Mouse (Mus musculus): ENCODE results near the gene Fem1b. TPM values are rescaled to one million over a fixed set of nuclear protein-coding genes. Genes with fewer than 3 reads are reported as not detected.

Fem1b gene
- polyA plus RNA-seq, 1 experiment = 16.5 TPM

DNA sequence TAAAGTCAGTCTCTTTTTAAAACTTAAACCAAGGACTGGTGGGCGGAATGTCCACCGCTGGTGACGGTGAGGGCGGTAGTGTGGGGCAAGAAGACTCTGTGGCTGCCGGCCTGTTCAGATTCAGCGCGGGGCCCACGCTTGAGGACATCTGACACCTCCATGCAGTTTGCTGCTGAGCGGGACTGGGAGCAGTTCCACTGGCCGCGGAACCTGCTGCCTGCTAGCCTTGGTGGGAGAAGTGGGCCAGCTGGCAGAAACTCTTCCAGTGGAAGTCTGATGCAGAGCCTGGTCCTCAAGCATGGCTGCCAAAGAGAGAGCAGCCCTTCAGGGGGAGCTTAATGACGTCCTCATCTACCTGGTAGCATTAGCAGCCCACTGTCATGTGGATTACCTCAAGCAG is 21.9 kb downstream of the Fem1b start:
- no peak overlapping the region for H3K4me3 ChIP-seq
- peaks cover 31% of the 10 kb centered on the region for H3K79me2 ChIP-seq (ENCODE audit: control insufficient read depth, insufficient read depth)
- no peak overlapping the region for H3K4me2 ChIP-seq (ENCODE audit: low read depth)
- peaks cover 11% of the 10 kb centered on the region for H3K36me3 ChIP-seq (ENCODE audit: control insufficient read depth, insufficient read depth)
- no peak overlapping the region for H3ac ChIP-seq (ENCODE audit: control insufficient read depth, insufficient read length)
- H3K27me3 ChIP-seq (ENCODE audit: control insufficient read depth, insufficient read depth, insufficient read length) = no peaks in the 10 kb centered on the region
- TF ChIP-seq SRF (IDR thresholded peaks at IDR 0.05; ENCODE audit: control insufficient read depth, insufficient read length, low read depth) (no peak), USF1 (IDR thresholded peaks at IDR 0.05; ENCODE audit: low read depth) (no peak), REST (IDR thresholded peaks at IDR 0.05; ENCODE audit: insufficient read depth, insufficient read length) (no peak), TCF12 (IDR thresholded peaks at IDR 0.05; ENCODE audit: insufficient read depth, poor library complexity, severe bottlenecking) (no peak), TCF3 (IDR thresholded peaks at IDR 0.05; ENCODE audit: insufficient read length, low read depth) (no peak), MYOG (IDR thresholded peaks at IDR 0.05; ENCODE audit: control insufficient read depth in 1 of 3, insufficient read depth in 1 of 3, insufficient read length in 2 of 3, low read depth in 2 of 3) (no peak), E2F4 (IDR thresholded peaks at IDR 0.05; ENCODE audit: insufficient read depth) (no peak), MAX (IDR thresholded peaks at IDR 0.05; ENCODE audit: low read depth) (no peak), POLR2AphosphoS2 (IDR thresholded peaks at IDR 0.05; ENCODE audit: insufficient read length, low read depth) (no peak), MYOD1 (IDR thresholded peaks at IDR 0.05; ENCODE audit: control insufficient read depth in 1 of 3, insufficient read length in 2 of 3, low read depth in 2 of 3) (no peak), POLR2A (IDR thresholded peaks at IDR 0.05; ENCODE audit: insufficient read length, low read depth) (no peak), CEBPB (IDR thresholded peaks at IDR 0.05; ENCODE audit: insufficient read depth, poor library complexity, severe bottlenecking) (no peak)

DNA sequence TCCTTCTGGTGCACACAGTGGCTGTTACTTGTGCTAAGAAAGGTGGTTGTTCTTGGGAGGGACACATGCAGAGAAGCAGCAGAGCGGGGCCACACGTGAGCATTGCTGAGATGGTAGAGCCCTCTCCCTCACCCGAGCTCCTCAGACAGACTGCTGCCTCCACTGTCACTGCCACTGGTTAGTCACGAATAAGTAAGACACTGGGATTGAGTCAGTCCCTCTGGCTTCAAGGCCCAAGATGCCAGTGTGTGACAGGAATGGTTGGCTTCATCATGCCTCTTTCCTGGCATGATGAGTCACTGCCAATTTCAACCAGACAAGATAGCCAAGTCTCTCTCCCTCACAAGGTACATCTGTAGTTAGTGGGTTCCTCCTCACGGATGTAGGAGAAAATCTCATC is 25.0 kb downstream of the Fem1b start:
- Histone ChIP-seq H3K4me3 (no peak overlapping the region), H3K4me2 (ENCODE audit: low read depth) (no peak overlapping the region), H3K36me3 (ENCODE audit: control insufficient read depth, insufficient read depth) (peaks cover 3% of the 10 kb centered on the region), H3ac (ENCODE audit: control insufficient read depth, insufficient read length) (no peak overlapping the region), H3K79me2 (ENCODE audit: control insufficient read depth, insufficient read depth) (peaks cover 3% of the 10 kb centered on the region), H3K27me3 (ENCODE audit: control insufficient read depth, insufficient read depth, insufficient read length) (no peaks in the 10 kb centered on the region)
- peak; percentile 32 for TF ChIP-seq POLR2AphosphoS2 (IDR thresholded peaks at IDR 0.05; ENCODE audit: insufficient read length, low read depth)
- TF ChIP-seq SRF (IDR thresholded peaks at IDR 0.05; ENCODE audit: control insufficient read depth, insufficient read length, low read depth) = no peak
- TF ChIP-seq MYOG (IDR thresholded peaks at IDR 0.05; ENCODE audit: control insufficient read depth in 1 of 3, insufficient read depth in 1 of 3, insufficient read length in 2 of 3, low read depth in 2 of 3) = no peak

DNA sequence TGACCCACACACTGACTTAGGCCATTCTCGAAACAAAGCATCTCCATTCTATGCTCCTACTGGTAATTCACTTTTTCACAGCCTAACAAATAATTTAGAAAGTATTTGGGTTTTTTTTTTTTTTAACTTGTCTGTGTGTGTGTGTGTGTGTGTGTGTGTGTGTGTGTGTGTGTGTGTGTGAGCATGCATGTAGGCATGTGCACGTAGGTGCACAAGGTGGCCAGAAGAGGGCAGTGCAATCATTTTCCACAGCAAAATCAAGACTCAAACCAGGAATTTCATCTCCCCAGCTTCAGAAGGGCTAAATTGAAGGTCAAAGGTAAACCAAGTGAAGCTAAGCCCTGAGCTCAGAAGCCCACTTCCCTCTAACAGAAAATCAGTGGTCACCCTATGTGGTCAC is 27.5 kb downstream of the Fem1b start:
- peaks cover 3% of the 10 kb centered on the region for H3K79me2 ChIP-seq (ENCODE audit: control insufficient read depth, insufficient read depth)
- no peak overlapping the region for H3K4me2 ChIP-seq (ENCODE audit: low read depth)
- no peak for TF ChIP-seq SRF (IDR thresholded peaks at IDR 0.05; ENCODE audit: control insufficient read depth, insufficient read length, low read depth)
- TF ChIP-seq TCF3 (IDR thresholded peaks at IDR 0.05; ENCODE audit: insufficient read length, low read depth) = no peak
- H3K4me3 ChIP-seq = no peak overlapping the region
- no peaks in the 10 kb centered on the region for H3K27me3 ChIP-seq (ENCODE audit: control insufficient read depth, insufficient read depth, insufficient read length)
- no peaks in the 10 kb centered on the region for H3K36me3 ChIP-seq (ENCODE audit: control insufficient read depth, insufficient read depth)
- H3ac ChIP-seq (ENCODE audit: control insufficient read depth, insufficient read length) = no peak overlapping the region

GRCm38 (mm10) chr9:62782976-62783781 is 28.6 kb downstream of the Fem1b start:
- Histone ChIP-seq H3K27me3 (ENCODE audit: control insufficient read depth, insufficient read depth, insufficient read length) (no peaks in the 10 kb centered on the region), H3ac (ENCODE audit: control insufficient read depth, insufficient read length) (no peak overlapping the region), H3K4me2 (ENCODE audit: low read depth) (no peak overlapping the region), H3K4me3 (no peak overlapping the region), H3K79me2 (ENCODE audit: control insufficient read depth, insufficient read depth) (no peaks in the 10 kb centered on the region), H3K36me3 (ENCODE audit: control insufficient read depth, insufficient read depth) (no peaks in the 10 kb centered on the region)
- no peak for TF ChIP-seq MAX (IDR thresholded peaks at IDR 0.05; ENCODE audit: low read depth)
- TF ChIP-seq CEBPB (IDR thresholded peaks at IDR 0.05; ENCODE audit: insufficient read depth, poor library complexity, severe bottlenecking) = no peak
- no peak for TF ChIP-seq POLR2AphosphoS2 (IDR thresholded peaks at IDR 0.05; ENCODE audit: insufficient read length, low read depth)
- TF ChIP-seq TCF12 (IDR thresholded peaks at IDR 0.05; ENCODE audit: insufficient read depth, poor library complexity, severe bottlenecking) = no peak
- TF ChIP-seq USF1 (IDR thresholded peaks at IDR 0.05; ENCODE audit: low read depth) = no peak
- no peak for TF ChIP-seq MYOG (IDR thresholded peaks at IDR 0.05; ENCODE audit: control insufficient read depth in 1 of 3, insufficient read depth in 1 of 3, insufficient read length in 2 of 3, low read depth in 2 of 3)
- TF ChIP-seq POLR2A (IDR thresholded peaks at IDR 0.05; ENCODE audit: insufficient read length, low read depth) = no peak
- TF ChIP-seq MYOD1 (IDR thresholded peaks at IDR 0.05; ENCODE audit: control insufficient read depth in 1 of 3, insufficient read length in 2 of 3, low read depth in 2 of 3) = no peak
- TF ChIP-seq REST (IDR thresholded peaks at IDR 0.05; ENCODE audit: insufficient read depth, insufficient read length) = no peak
- TF ChIP-seq E2F4 (IDR thresholded peaks at IDR 0.05; ENCODE audit: insufficient read depth) = no peak
- TF ChIP-seq SRF (IDR thresholded peaks at IDR 0.05; ENCODE audit: control insufficient read depth, insufficient read length, low read depth) = no peak
- no peak for TF ChIP-seq TCF3 (IDR thresholded peaks at IDR 0.05; ENCODE audit: insufficient read length, low read depth)

DNA sequence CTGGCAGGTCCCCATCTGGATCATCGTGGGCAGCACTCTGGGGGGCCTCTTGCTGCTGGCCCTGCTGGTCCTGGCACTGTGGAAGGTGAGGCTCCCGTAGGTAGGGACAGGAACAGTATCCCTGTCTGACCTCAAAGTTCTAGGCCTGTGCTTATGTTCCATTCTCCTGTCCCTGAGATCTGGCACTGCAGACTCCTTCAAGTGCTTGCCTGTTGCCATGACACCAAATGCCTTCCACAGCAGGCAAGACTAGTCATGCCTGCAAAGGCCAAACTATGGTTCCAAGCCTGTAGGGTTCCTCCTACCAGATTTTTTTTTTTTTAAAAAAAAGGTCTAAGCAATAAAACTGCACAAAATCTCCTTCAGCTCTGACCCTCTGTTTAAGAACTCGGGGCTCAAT is 29.8 kb downstream of the Fem1b start:
- Histone ChIP-seq H3ac (ENCODE audit: control insufficient read depth, insufficient read length) (no peak overlapping the region), H3K36me3 (ENCODE audit: control insufficient read depth, insufficient read depth) (no peaks in the 10 kb centered on the region), H3K27me3 (ENCODE audit: control insufficient read depth, insufficient read depth, insufficient read length) (no peaks in the 10 kb centered on the region), H3K4me3 (no peak overlapping the region), H3K4me2 (ENCODE audit: low read depth) (no peak overlapping the region), H3K79me2 (ENCODE audit: control insufficient read depth, insufficient read depth) (no peaks in the 10 kb centered on the region)
- TF ChIP-seq MAX (IDR thresholded peaks at IDR 0.05; ENCODE audit: low read depth) = no peak
